Mouse (Mus musculus) CD4-positive, CD25-positive, alpha-beta regulatory T cell (primary cell): ENCODE results near the gene Hist1h1d. TPM values are rescaled to one million over a fixed set of nuclear protein-coding genes. Genes with fewer than 3 reads are reported as not detected.

Experiments used
- polyA plus RNA-seq: library from polyadenylated mRNA; unstranded; fragments of 100-300 nt; shearing (Covaris generic); gene quantifications from one replicate; pipeline ENCODE4 v1.2.1, GENCODE M21; 2017

Gene Hist1h1d
- 0.60 TPM for polyA plus RNA-seq

GRCm38 (mm10) chr13:23552962-23553361 is at the start of gene Hist1h1d:
Gene Hist1h1d (plus strand): TSS chr13:23553262.

DNA sequence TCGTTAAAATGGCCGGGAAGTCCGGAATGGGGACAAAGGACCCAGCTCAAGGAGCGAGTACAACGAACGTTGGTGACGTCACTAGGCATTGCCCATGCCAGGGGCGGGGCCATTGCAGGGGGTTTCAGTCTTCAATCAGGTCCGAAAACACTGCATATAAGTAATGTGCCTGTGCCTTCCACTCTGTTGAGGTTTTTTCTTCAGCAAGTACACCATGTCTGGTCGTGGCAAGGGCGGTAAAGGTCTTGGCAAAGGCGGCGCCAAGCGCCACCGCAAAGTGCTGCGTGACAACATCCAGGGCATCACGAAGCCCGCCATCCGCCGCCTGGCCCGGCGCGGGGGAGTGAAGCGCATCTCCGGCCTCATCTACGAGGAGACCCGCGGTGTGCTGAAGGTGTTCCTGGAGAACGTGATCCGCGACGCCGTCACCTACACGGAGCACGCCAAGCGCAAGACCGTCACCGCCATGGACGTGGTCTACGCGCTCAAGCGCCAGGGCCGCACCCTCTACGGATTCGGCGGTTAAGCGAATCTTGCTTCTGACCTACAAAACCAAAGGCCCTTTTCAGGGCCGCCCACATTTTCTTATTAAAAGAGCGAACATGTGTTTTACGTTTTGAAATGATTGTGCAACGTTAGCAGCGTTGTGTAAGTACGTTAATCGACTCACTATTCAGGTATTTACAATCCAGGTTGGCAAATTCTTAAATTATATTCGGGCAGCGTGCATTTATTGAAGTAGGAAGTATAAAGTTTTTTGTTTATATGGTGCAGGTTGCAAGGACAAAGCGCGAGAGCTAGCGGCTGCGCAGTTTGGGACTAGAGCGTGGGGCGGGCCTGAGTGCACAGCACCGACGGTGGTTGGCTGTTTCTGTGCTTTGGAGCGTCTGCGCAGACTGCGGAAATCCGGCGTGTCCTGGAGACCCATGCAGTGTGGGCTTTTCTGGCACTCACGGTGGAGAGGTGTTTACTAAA is 21.9 kb upstream of the Hist1h1d start, which contains the start of gene Hist1h4h:
Hist1h4h (plus strand) TSS at position 150 of the 975 bp plus-strand sequence.

DNA sequence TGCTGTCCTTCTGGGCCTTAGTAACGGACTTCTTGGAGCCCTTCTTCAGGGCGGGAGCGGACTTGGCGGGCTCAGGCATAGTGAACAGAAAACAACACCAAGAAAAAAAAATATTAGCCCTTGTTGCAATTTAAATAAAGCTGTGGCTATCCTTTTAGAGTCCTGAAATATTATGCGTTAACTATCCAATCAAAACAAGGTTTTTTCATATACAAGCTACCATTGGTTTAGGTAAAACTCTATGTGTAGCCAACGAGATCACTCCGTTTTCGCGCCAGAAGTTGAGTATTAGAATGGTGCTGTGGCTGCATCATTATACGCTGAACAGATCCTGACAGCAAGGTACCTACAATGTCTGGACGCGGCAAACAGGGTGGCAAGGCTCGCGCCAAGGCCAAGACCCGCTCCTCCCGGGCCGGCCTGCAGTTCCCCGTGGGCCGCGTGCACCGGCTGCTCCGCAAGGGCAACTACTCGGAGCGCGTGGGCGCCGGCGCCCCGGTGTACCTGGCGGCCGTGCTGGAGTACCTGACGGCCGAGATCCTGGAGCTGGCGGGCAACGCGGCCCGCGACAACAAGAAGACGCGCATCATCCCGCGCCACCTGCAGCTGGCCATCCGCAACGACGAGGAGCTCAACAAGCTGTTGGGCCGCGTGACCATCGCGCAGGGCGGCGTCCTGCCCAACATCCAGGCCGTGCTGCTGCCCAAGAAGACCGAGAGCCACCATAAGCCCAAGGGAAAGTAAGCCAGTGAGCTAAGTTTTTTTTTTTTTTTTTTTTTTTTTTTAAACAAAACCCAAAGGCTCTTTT is 19.3 kb upstream of the Hist1h1d start, which contains the start of gene Hist1h2af:
Hist1h2af (plus strand) TSS at position 347 of the 808 bp plus-strand sequence.

DNA sequence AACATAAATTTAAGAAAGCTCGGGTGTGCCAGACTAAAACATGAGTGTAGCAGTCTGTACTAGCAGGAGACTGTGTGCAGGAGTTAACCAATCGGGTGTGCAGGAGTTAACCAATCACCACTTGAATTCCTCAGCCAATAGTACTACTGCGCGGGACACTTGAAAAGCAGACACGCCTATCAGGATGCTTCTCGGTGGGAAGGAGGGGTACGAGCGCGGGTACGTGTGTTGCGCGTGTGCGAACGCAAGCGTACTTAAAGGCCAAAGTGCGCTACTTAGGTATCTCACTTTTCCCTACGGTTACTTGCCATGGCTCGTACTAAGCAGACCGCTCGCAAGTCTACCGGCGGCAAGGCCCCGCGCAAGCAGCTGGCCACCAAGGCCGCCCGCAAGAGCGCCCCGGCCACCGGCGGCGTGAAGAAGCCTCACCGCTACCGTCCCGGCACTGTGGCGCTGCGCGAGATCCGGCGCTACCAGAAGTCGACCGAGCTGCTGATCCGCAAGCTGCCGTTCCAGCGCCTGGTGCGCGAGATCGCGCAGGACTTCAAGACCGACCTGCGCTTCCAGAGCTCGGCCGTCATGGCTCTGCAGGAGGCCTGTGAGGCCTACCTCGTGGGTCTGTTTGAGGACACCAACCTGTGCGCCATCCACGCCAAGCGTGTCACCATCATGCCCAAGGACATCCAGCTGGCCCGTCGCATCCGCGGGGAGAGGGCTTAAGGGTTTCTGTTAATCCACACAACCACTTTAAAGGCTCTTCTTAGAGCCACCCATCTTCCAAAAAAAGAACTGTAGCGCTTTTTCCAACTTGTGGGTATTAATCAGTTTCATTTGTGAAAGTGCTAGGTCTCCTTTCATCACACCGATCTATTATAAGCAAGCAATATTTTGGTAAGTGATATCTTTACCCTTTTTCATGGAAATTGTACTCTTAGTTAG is 17.7 kb upstream of the Hist1h1d start, which contains the start of gene Hist1h3g:
Hist1h3g (plus strand) TSS at position 286 of the 939 bp plus-strand sequence.

GRCm38 (mm10) chr13:23542999-23543607 is 10.0 kb upstream of the Hist1h1d start, which contains the start of gene Hist1h2bh:
Gene Hist1h2bh (minus strand): TSS chr13:23543392.

GRCm38 (mm10) chr13:23543965-23544786 is 8.9 kb upstream of the Hist1h1d start, which contains the start of gene Hist1h3f:
Gene Hist1h3f (plus strand): TSS chr13:23544052.

GRCm38 (mm10) chr13:23551146-23551834 is 1.8 kb upstream of the Hist1h1d start, which contains the start of gene Hist1h4f:
Gene Hist1h4f (minus strand): TSS chr13:23551648.

GRCm38 (mm10) chr13:23561883-23562659 is 9.0 kb downstream of the Hist1h1d start, which contains the start of gene Hist1h3e:
Gene Hist1h3e (minus strand): TSS chr13:23562369.

DNA sequence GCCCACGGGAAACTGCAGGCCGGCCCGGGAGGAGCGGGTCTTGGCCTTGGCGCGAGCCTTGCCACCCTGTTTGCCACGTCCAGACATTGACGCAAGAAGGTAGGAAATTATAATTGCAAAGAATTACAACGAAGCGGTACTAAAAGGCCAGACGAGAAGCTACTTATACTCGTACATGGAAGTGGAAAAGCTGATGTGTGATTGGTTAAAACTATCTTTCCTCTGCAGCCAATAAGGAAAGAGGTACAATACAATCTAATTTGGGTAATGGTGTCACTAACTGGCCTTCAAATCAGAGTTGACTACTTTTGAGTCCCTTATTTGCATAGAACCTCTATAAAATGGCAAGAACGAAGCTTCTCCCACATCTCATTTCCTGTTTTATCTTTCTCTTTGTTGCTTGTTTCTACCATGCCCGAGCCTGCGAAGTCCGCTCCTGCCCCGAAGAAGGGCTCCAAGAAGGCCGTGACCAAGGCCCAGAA is 18.0 kb downstream of the Hist1h1d start, which contains the start of the genes Hist1h2ae and Hist1h2bg:
Hist1h2ae (minus strand) TSS at position 199 of the 482 bp plus-strand sequence.
Hist1h2bg (plus strand) TSS at position 375 of the 482 bp plus-strand sequence.

DNA sequence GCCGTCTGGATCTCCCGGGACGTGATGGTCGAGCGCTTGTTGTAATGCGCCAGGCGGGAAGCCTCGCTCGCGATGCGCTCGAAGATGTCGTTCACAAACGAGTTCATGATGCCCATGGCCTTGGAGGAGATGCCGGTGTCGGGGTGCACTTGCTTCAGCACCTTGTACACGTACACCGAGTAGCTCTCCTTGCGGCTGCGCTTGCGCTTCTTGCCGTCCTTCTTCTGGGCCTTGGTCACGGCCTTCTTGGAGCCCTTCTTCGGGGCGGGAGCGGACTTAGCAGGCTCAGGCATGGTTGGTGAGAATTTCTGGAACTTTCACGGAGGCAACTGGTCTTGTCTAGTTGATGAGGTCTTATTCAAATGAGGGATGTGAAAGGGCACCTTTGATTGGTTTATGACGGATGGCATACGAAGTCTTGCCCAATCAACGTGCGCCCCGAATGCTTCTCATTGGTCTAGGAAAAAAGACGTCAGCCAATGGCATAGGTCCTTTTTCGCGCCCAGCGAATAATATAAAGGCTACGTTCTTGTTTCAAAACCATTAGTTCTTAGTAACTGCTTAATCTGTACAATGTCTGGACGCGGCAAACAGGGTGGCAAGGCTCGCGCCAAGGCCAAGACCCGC is 20.9 kb downstream of the Hist1h1d start, which contains the start of the genes Hist1h2bf and Hist1h2ad:
Hist1h2bf (minus strand) TSS at position 299 of the 627 bp plus-strand sequence.
Hist1h2ad (plus strand) TSS at position 484 of the 627 bp plus-strand sequence.

GRCm38 (mm10) chr13:23575271-23575851 is 22.3 kb downstream of the Hist1h1d start, which contains the start of gene Hist1h3d:
Gene Hist1h3d (plus strand): TSS chr13:23575763.

DNA sequence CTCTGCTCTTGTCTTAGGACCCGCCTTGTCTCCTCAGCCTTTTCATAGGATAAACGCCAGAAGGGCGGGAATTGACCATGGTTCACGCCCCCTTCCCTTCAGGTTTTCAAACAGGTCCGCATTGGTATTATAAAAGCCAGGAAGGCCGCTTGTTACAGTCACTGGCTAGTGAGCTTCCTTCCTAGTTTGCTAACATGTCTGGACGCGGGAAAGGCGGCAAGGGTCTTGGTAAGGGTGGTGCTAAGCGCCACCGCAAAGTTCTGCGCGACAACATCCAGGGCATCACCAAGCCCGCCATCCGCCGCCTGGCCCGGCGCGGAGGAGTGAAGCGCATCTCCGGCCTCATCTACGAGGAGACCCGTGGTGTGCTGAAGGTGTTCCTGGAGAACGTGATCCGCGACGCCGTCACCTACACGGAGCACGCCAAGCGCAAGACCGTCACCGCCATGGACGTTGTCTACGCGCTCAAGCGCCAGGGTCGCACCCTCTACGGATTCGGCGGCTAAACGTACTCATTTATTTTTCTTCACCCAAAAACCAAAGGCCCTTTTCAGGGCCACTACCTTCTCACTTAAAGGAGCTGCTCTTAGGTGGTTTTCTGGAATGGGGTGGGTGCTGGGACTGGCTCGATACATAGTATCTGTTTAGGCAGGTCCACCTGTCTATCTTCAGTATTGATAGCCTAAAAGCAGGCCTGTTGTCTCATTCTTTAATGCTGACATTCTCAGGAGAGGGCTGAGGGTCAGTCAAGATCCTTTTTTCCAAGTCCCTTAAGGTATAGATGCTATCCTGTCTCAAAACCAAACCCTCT is 28.6 kb downstream of the Hist1h1d start, which contains the start of gene Hist1h4d:
Hist1h4d (plus strand) TSS at position 191 of the 811 bp plus-strand sequence.

